Comparison of ENCODE assay signal across 11 mouse cellular contexts in the genomic region with DNA sequence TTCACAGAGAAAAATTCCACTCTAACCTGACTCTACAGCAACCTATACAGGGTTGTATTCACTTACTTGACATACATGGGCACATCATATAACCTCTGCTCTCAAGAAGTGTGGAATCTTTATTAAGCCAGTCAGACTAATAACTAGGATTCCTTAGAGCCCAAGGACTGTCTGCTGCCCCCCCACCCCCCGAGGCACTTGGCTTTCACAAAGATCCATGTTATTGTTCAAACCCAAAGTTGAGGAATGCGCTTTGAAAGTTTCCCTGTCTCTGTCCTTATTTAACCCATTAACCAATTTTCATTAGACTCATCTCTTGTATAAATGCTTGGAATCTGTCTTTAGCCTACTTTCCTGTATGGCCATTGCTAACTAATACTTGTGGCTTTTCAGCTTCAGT.
"Had no signal": no experiment of that assay in that cellular context is flagged by ENCODE, and none has a peak within 500 bp of the region (broad histone marks: within the 10 kb centered on the region; RNA-seq: fewer than 3 reads in every experiment).

No protein-coding gene starts in this region.

- DNase-seq: left cerebral cortex, postnatal 4 days; liver; liver, embryonic 13.5 days; liver, postnatal 0 days; lung, adult 18-20 months; lung, adult 2 months; lung, embryonic 14.5 days; lung, postnatal 10 days; lung, postnatal 14 days; lung, postnatal 36 days; lung, postnatal 4 days had no signal
